Mouse (Mus musculus) fat pad, adult 2 months (tissue): ENCODE measurements around the gene Supv3l1.
A peak's percentile ranks its signal among the peaks of the same experiment; 100 is the strongest.
"Not testable (repeated sequence)": the region's sequence is repeated elsewhere in the genome, so short reads cannot be mapped to it uniquely, and the experiment has no call there.

Experiments
- DNase-seq: peaks from one replicate; pipeline ENCODE4 v3.0.0-alpha.2; 2011; ENCODE audit warnings: low read depth, low spot score; ENCODE audit errors: extremely low read depth

Gene Supv3l1

GRCm38 (mm10) chr10:62449364-62450279 lies at the start of gene Supv3l1, which contains the start of gene 4930507D05Rik:
Supv3l1 (minus strand) TSS chr10:62449738.
4930507D05Rik (plus strand) TSS chr10:62449489.
- peak; percentile 56 for DNase-seq

GRCm38 (mm10) chr10:62491681-62492080 lies 42.1 kb upstream of the Supv3l1 start:
- not testable (repeated sequence) for DNase-seq

GRCm38 (mm10) chr10:62488266-62488665 lies 38.7 kb upstream of the Supv3l1 start:
- DNase-seq = no peak

- DNase-seq = peak; percentile 75
These were observed 37.3 kb upstream of the Supv3l1 start, which contains the start of gene Vps26a for GRCm38 (mm10) chr10:62486618-62487415. Vps26a (minus strand) TSS chr10:62486805.

DNA sequence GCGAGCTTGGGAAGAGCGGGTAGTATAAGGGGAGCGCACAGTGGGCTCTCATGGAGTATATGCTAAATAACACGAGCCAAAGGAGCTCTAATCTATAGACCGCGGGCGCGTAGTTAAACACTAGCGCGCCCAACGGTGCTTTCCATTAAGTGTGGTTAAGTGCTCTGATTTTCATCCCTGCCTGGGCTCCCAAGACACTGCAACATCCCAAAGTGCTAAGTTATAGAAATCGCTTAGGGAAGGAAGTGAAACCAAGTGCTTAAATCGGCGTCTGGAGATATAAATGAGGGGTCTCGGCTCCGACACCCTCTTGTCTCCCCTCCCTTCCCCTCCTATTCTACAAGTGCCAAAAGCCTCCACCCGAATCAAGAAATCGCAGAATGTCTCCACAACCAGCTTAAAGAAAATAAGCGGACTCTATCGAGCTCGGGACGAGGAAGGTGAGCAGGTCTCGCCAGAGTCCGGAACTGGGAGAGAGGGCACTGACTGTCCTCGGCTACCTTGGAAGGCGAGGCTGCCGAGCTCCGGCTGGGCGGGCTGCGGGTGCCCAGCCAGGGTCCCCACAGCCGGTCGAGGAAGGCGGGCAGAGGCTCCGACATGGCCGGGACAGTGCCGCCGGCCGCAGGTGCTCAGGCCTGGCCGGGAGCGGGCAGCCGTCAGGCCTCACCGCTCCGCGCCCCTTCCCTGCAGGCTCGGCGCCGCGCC lies 36.5 kb upstream of the Supv3l1 start:
- no peak for DNase-seq

DNA sequence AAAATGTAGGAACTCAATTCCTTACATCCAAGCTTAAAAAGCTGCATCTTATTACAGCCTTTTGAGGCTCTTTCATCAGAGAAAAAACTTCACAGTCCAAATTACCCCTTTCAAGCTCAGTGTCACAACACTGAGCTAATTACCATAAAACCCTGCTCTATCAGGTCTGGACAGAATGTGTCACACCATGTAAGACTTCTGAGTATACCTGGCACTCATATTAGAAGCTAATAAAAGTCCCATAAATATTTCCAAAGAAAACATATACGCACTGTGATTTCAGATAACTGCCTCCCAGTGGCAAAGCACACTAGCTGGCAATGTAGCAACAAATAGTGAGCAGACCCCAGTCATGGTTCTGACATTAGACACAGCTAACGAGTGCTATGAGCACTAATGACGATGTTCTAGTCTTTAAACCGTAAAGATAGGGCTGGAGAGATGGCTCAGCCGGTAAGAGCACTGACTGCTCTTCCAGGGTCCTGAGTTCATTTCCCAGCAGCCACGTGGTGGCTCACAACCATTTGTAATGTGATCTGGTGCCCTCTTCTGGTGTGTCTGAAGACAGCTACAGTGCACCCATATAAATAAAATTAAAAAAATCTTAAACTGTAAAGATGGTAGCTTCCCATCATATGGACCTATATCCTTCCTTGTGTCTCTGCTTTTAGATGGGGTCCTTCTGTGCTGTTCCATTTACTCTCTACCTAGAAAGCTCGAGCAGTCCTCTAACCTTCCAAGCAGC lies 31.7 kb upstream of the Supv3l1 start:
- DNase-seq = peak; percentile 68

DNA sequence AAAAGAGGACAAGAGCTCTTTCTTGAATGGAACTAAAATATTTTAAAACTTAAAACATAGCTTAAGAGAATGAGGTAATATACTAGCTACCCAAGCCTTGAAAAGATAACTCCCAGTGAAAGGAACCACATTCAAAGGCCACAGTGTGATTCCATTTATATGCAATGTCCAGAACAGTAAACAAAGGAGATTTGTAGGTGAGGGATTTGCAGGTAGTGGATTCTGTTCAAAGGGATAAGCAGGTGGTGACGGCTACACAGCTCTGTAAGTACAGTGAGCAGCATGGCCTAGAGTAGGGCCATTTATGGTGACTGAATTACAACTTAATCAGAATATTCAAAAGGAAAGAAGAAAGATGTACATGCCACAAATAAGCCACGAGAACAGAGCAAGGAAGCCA lies 27.4 kb upstream of the Supv3l1 start:
- DNase-seq = no peak

GRCm38 (mm10) chr10:62474944-62475343 lies 25.4 kb upstream of the Supv3l1 start:
- no peak for DNase-seq

- no peak for DNase-seq
These were observed 21.6 kb upstream of the Supv3l1 start for GRCm38 (mm10) chr10:62471105-62471504.

DNA sequence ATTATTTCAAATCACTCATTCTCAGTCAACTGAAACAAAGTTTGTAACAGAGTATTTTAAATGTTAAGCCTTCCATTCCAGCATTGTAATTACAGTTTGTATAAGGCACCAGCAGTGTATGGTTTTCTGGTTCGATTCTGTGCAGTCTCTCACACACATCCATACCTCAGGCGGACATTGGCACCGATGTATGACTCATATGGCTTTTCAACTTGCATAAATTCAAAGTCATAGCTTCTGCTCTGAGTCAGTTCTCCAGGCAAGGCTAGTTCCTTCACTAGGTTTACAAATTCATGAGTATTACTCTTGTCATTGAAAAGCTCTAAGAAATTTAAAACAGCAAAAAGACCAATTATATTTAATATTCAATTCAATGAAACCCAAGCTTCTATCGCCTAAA lies 20.2 kb upstream of the Supv3l1 start:
- DNase-seq = no peak

- DNase-seq = no peak
These were observed 11.8 kb upstream of the Supv3l1 start for GRCm38 (mm10) chr10:62461321-62461720.

DNA sequence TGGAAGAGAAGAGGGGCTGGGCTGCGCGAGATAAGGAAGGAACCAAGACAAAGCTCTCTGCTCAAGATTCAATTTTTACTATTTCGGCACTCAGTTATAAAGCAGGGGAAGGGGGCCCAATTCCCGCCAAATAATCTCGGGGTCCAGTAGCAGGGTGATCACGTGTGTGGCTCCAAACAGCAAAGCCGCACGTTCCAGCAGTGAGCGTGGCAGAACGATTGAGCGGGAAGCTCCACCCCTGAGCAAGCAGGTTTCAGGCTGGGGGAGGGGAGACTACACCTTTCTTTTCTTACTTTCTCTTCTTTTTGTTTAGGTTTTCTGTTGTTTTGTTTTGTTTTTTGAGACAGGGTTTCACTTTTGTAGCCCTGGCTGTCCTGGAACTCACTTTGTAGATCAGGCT lies 2.5 kb upstream of the Supv3l1 start:
- not testable (repeated sequence) for DNase-seq

GRCm38 (mm10) chr10:62450280-62450640 lies 722 bp upstream of the Supv3l1 start:
- no peak for DNase-seq

DNA sequence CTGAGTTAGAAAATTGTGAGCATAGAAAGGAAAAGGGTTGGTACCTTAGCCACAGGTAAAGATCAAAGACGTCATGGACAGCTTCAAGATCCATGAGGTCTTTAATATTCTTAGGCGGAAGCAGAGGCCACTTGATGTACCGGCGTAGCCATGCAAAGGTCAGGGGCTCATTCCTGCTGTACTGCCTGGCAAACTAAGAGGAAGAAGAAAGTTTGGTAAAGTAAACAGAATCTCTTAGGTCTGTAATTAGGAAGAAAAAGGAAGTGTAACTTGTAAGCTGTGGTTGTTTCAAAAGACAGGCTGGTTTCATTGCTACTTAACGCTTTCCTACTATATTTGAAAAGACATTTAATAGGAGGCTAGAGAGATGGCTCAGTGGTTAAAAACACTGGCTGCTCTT lies 19.1 kb downstream of the Supv3l1 start:
- DNase-seq = no peak

- DNase-seq = no peak
These were observed 24.3 kb downstream of the Supv3l1 start for GRCm38 (mm10) chr10:62425081-62425871.

DNA sequence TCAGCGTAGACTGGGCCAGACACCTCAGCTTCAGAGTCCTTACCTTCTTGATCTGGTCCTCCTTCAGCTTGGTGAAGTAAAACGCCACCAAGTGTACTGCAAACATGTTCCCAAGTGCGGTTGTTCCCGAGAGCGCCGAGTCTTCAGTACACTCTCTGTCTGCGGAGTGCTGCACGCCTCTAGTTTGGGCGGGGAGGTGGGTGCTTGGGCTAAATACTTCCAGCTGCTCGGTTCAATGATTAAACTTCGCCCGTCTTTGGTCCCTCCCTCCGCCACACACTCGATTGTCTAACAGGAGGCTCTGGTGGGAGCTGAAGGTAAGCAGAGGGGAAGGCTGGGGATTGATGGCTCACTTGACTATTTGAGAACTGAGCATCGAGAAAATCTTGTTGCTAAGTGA lies 27.3 kb downstream of the Supv3l1 start, which contains the start of gene Hkdc1:
TSS of gene Hkdc1 (minus strand) at position 237 of the 400 bp plus-strand sequence.
- no peak for DNase-seq

DNA sequence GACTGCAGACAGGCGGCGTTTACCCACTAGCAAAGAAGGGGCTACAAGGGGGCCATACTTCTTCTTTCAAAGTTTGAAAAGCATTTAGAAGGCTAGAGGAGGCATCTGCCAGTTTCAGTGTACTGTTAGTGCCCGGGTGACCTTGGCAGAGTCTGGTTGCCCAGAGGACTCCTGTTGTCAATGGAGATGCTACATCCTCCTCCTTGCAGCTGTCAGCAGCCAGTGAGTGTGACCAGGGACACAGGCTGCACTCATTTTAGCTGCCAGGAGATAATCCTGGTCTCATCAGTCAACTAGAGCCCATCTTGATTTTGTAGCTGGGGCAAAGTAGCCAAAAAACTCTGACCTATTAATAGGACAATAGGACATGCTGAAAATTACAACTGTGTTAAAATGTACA lies 28.4 kb downstream of the Supv3l1 start:
- no peak for DNase-seq

DNA sequence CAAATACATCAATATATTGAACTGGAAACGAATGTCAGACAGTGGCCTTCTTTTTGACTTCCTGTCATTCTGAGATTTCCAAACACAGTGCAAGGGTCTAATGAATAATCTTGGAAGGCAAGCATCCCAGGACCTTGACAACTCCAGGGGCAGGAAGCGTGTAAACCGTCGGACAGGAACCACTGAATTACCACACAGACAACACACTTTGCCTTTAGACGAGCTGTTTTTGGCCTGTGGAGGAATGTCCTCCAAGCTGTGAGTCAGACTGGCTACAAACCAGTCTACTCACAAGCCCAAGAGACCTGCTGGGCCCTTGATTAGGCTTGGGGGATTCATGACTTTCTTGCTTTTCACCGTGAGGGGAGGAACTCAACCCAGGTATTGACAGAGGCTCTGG lies 29.1 kb downstream of the Supv3l1 start:
- DNase-seq = no peak

GRCm38 (mm10) chr10:62419422-62419821 lies 30.1 kb downstream of the Supv3l1 start:
- no peak for DNase-seq
